Mouse (Mus musculus) mature B cell (primary cell): ENCODE data around the gene Gm4064.
"Not testable (repeated sequence)": the region's sequence is repeated elsewhere in the genome, so short reads cannot be mapped to it uniquely, and the experiment has no call there.

Experiments
- in situ Hi-C: fragments of 300-500 bp; cut with MboI; formaldehyde crosslinking; loops from 2 replicates; pipeline ENCODE4 v1.14.3; 2019

The Gm4064 gene

DNA sequence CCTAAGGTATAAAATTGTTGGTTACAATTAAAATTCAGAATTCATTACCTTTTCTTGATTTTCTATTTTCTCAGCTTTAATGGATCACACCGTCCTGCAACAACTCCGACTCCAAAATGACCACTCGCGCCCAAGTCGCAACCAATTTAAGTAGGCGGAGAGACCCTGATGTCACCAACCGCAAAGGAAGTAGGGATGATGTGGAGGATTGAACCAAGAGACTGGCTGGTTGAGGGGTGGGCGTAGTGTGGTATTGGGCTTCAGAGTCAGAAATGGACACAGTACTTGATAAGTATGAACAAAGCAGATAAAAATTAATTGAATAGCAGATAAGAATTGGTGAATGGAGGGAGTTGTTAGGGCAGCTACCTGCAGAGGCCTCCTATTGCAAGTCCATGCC is at the start of gene Gm4064:
Gene Gm4064 (minus strand): TSS at position 101 of the 400 bp plus-strand sequence.
- in situ Hi-C loops: not testable (repeated sequence)

DNA sequence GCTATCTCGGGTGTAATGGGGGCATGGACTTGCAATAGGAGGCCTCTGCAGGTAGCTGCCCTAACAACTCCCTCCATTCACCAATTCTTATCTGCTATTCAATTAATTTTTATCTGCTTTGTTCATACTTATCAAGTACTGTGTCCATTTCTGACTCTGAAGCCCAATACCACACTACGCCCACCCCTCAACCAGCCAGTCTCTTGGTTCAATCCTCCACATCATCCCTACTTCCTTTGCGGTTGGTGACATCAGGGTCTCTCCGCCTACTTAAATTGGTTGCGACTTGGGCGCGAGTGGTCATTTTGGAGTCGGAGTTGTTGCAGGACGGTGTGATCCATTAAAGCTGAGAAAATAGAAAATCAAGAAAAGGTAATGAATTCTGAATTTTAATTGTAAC is 34.4 kb upstream of the Gm4064 start, which contains the start of the genes Rbmy and Gm10256:
Gene Rbmy (plus strand): TSS at position 301 of the 400 bp plus-strand sequence.
Gene Gm10256 (plus strand): TSS at position 320 of the 400 bp plus-strand sequence.
- in situ Hi-C loops: not testable (repeated sequence)
